Mouse (Mus musculus): ENCODE data around the gene Zpr1.

Gene Zpr1

DNA sequence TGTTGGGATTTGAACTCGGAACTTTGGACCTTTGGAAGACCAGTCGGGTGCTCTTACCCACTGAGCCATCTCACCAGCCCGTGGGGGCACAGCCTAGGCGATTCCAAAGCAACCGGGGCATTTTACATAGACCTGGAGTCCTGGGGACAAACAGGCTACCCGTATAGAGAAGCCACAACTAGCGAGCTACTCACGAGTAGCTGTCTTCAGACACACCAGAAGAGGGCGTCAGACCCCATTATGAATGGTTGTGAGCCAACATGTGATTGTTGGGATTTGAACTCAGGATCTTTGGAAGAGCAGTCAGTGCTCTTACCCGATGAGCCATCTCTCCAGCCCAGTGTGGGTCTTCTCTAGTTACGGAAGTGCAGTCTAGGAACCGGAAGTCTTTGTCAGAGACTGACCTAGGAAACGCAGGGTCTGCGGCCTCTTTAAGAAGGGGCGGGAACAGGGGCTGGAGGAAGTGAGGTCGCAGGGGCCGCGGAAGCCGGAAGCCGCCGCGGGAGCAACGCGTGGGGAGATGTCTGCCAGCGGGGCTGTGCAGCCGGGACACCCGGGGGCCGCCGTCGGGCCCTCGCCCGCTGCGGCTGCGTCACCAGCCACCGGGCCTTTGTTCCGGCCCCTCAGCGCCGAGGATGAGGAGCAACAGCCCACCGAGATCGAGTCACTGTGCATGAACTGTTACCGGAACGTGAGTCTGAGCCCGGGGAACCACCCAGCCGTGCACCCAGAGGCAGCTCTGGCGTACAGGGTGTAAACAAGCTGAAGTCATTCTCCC is at the start of gene Zpr1:
TSS of gene Zpr1 (plus strand) at position 388 of the 778 bp plus-strand sequence.
- ATAC-seq (ENCODE audit: insufficient number of reproducible peaks, low FRiP score, low TSS enrichment) = peak; percentile 91

GRCm38 (mm10) chr9:46223090-46223489 is 49.8 kb upstream of the Zpr1 start:
- ATAC-seq (ENCODE audit: insufficient number of reproducible peaks, low FRiP score, low TSS enrichment) = no peak

DNA sequence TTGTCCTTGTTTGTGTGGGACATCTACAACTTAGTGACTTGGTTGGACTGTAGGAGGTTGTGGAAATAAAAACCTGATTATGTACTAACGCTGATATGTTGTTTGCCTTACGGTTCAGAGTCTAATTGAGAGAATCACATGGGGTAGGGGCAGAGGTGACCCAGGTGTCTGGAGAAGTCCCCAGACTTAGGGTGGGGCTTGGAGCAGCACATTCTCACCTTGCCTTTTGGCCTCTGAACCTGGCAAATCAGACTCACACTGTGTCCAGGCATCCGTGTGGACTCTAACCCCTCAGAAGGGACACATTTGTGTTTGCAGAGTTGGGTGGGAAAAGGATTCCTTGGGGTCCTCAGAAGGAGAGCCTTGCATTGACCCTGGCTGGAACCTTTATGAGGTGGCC is 48.8 kb upstream of the Zpr1 start:
- ATAC-seq (ENCODE audit: insufficient number of reproducible peaks, low FRiP score, low TSS enrichment) = no peak

GRCm38 (mm10) chr9:46224945-46225660 is 47.8 kb upstream of the Zpr1 start:
- no peak for ATAC-seq (ENCODE audit: insufficient number of reproducible peaks, low FRiP score, low TSS enrichment)

GRCm38 (mm10) chr9:46227064-46227614 is 45.7 kb upstream of the Zpr1 start:
- ATAC-seq (ENCODE audit: insufficient number of reproducible peaks, low FRiP score, low TSS enrichment) = no peak

DNA sequence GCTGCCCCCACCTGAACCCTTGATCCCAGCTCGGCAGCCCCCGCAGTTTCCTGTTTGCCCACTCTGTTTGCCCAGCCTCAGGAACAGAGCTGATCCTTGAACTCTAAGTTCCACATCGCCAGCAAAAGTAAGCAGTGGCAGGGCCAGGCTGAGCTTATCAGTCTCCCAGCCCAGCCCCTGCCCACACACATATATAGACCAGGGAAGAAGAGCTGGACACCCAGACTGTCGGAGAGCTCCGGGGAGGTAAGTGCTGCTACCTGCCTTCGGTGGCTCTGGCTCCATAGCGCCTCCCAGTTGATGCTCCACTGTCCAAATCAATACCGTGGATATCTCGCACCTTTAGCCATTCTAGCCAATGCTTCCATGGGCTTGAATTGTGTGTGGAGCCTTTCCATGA is 44.4 kb upstream of the Zpr1 start, which contains the start of gene Apoa1:
TSS of gene Apoa1 (plus strand) at position 90 of the 400 bp plus-strand sequence.
- no peak for ATAC-seq (ENCODE audit: insufficient number of reproducible peaks, low FRiP score, low TSS enrichment)

GRCm38 (mm10) chr9:46229573-46230449 is 43.1 kb upstream of the Zpr1 start:
- peak; percentile 84 for ATAC-seq (ENCODE audit: insufficient number of reproducible peaks, low FRiP score, low TSS enrichment)

GRCm38 (mm10) chr9:46230450-46230975 is 42.4 kb upstream of the Zpr1 start:
- no peak for ATAC-seq (ENCODE audit: insufficient number of reproducible peaks, low FRiP score, low TSS enrichment)

DNA sequence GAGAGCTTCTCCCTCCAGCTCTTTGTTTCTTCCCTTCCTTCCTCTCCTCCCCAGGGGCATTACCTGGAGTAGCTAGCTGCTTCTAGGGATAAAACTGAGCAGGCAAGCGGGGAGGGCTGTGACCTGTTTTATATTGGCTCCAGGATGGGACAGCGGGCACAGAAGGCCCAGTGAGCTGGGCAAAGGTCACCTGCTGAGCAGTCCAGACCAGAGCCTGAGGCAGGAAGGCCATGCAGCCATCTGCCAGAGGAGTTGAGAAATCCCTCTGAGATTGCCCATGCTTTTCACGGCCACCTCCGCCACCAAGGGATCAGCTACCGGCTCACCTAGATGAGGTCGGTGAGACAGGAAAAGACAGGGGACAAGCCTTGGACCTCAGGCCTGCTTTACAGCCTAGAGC is 37.7 kb upstream of the Zpr1 start:
- ATAC-seq (ENCODE audit: insufficient number of reproducible peaks, low FRiP score, low TSS enrichment) = no peak

- no peak for ATAC-seq (ENCODE audit: insufficient number of reproducible peaks, low FRiP score, low TSS enrichment)
These were observed 37.4 kb upstream of the Zpr1 start, which contains the start of gene Apoc3 for GRCm38 (mm10) chr9:46235596-46235648. TSS of gene Apoc3 (minus strand) at chr9:46235636.

- no peak for ATAC-seq (ENCODE audit: insufficient number of reproducible peaks, low FRiP score, low TSS enrichment)
These were observed 37.2 kb upstream of the Zpr1 start for GRCm38 (mm10) chr9:46235649-46236048.

DNA sequence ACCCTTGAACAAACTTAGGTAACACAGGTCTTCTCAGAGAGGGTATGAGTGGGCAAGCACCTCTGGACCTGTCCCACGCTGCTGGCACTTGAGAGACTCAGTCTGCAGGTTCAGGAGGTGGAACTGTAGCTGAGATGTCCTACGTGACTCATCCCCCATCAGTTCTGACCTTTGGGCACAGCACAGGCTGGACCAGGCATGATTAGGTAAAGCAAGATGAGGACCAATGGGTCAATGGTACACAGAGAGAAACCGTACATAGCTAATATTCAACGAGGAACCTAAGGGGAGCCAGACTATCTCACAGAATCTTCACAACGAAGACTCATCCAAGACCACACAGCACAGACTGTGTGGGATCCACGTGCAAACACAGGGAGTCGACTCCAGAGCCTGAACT is 34.0 kb upstream of the Zpr1 start:
- no peak for ATAC-seq (ENCODE audit: insufficient number of reproducible peaks, low FRiP score, low TSS enrichment)

DNA sequence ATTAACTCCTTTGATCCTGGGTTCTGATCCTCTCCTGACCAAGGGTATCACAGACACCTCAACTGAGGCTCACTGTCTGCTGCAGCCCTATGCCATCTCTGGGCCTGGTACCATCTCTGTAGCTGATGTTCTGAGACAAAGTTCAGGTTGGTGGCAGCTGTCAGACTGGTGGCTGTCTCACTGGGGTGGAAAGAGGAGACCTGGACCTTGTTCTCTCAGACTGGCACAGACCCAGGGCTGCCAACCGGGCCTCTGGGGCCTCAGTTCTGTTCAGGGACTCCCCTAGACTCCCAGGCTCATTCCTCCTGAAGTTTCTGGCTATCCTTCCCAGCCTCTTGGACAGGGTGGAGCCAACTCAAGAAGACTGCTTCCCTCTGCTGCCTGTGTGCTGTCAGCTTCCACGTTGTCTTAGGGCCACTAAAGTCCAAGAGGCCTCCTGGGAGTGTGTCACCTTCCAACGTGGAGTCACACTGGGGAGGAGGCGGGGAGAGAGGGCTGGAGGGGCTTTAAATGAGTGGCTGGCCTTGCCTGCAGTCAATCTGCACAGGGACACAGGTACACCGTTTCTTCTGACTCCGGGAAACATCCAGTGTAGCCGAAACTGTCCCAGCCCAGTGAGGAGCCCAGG is 32.2 kb upstream of the Zpr1 start, which contains the start of gene Apoa4:
TSS of gene Apoa4 (plus strand) at position 171 of the 628 bp plus-strand sequence.
- no peak for ATAC-seq (ENCODE audit: insufficient number of reproducible peaks, low FRiP score, low TSS enrichment)

DNA sequence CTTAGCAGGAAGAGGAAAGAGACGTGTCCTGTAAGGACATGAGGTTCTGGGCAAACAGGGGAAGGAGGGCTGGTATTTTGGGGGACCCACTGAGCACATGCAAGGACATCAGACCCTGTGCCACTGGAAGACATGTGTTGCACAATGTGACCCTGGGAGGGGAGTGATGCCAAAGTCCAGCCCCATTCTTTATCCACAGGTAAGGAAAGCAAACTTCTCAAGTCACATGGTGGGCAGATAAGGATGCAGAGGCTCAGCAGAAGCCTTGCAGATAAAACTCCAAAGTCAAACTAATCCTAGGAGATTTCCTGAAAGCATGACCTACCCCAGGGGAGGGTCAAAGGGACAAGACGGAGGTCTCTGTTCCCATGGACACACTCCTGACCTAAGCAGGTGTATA is 31.0 kb upstream of the Zpr1 start:
- ATAC-seq (ENCODE audit: insufficient number of reproducible peaks, low FRiP score, low TSS enrichment) = no peak

GRCm38 (mm10) chr9:46243122-46243521 is 29.7 kb upstream of the Zpr1 start:
- ATAC-seq (ENCODE audit: insufficient number of reproducible peaks, low FRiP score, low TSS enrichment) = no peak

GRCm38 (mm10) chr9:46243584-46243983 is 29.3 kb upstream of the Zpr1 start:
- ATAC-seq (ENCODE audit: insufficient number of reproducible peaks, low FRiP score, low TSS enrichment) = no peak

GRCm38 (mm10) chr9:46246752-46247324 is 26.0 kb upstream of the Zpr1 start:
- peak; percentile 85; the same call in 1 of the 2 replicates for ATAC-seq (ENCODE audit: insufficient number of reproducible peaks, low FRiP score, low TSS enrichment)

- no peak for ATAC-seq (ENCODE audit: insufficient number of reproducible peaks, low FRiP score, low TSS enrichment)
These were observed 16.7 kb upstream of the Zpr1 start for GRCm38 (mm10) chr9:46256177-46256576.

- no peak for ATAC-seq (ENCODE audit: insufficient number of reproducible peaks, low FRiP score, low TSS enrichment)
These were observed 16.0 kb upstream of the Zpr1 start for GRCm38 (mm10) chr9:46256658-46257385.

Data from cerebellum, adult (tissue).